Mouse (Mus musculus) left cerebral cortex, adult 6 months (tissue): ENCODE results near the gene H2al2b. TPM values are rescaled to one million over a fixed set of nuclear protein-coding genes. Genes with fewer than 3 reads are reported as not detected.

Source experiments
- long read RNA-seq, 2 experiments: library from polyadenylated mRNA; unstranded; transcript quantifications; one replicate each; pipeline ENCODE4 v2.0.0; 2019 to 2020
- polyA plus RNA-seq: library from polyadenylated mRNA; unstranded; fragments of <200 nt; fragmentation: Nextera tagmentation; gene quantifications from 2 replicates; pipeline ENCODE4 v1.2.3, GENCODE M21; 2021

Gene H2al2b
- not detected in 2 replicates for polyA plus RNA-seq
- long read RNA-seq, experiment 1, result 0 reads
- long read RNA-seq, experiment 2, result 0 reads

DNA sequence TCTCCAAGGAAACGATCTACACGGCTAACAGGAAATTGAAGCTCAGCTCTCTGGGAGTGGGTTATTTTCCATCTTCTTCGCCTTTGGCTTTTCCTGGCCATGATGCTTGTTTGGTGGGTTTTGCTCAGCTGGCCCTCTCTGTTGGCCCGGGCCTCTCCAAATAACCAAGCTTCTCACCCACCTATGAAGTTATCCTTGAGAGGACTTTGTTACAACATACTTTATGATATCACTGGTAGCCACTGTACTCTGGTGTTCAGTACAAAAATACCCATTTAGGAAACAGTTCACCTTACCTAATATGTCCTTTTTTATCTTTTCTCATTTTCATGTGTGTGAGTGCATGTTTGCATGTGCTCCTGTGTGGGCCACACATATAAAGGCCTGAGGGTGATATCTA is at the start of gene H2al2b:
Gene H2al2b, minus strand, starts transcription at position 101 of the 400 bp plus-strand sequence.

Other genes with a start within 250 kb of the H2al2b start
- not detected in 2 replicates for gene H2al2c, start 121.6 kb downstream of the H2al2b start, polyA plus RNA-seq
- gene Sry, start 57.0 kb downstream of the H2al2b start, polyA plus RNA-seq, result not detected in 2 replicates
- gene Gm4064, start 75.5 kb upstream of the H2al2b start, polyA plus RNA-seq, result not detected in 2 replicates
- gene Rbmy, start 110.0 kb upstream of the H2al2b start, polyA plus RNA-seq, result not detected in 2 replicates
- gene Gm10256, start 110.0 kb upstream of the H2al2b start, polyA plus RNA-seq, result not detected in 2 replicates
- not detected in 2 replicates for gene Gm10352, start 180.3 kb upstream of the H2al2b start, polyA plus RNA-seq
- gene Gm29289, start 211.9 kb upstream of the H2al2b start, polyA plus RNA-seq, result not detected in 2 replicates